Mouse (Mus musculus) hindbrain, embryonic 13.5 days (tissue): ENCODE measurements around the gene Tars. TPM values are rescaled to one million over a fixed set of nuclear protein-coding genes. Genes with fewer than 3 reads are reported as not detected.

Experiments used
- ATAC-seq: fragments of 200-750 bp; cut with Nextera tagmentation; 2 replicates; pipeline ENCODE4 v1.8.0; 2017; ENCODE audit warnings: moderate TSS enrichment; ENCODE audit not compliant: low FRiP score
- H3K27ac ChIP-seq: fragments of 300-500 bp; sonication (generic); 2 replicates; pipeline ENCODE4 v1.5.1; 2015; ENCODE audit warnings: inconsistent platforms, mild to moderate bottlenecking, moderate library complexity
- H3K27me3 ChIP-seq: fragments of 300-500 bp; sonication (generic); 2 replicates; pipeline ENCODE4 v1.6.1; 2015; ENCODE audit warnings: mild to moderate bottlenecking, inconsistent platforms
- H3K36me3 ChIP-seq: fragments of 300-500 bp; sonication (generic); 2 replicates; pipeline ENCODE4 v1.6.1; 2015; ENCODE audit warnings: mild to moderate bottlenecking, inconsistent platforms
- H3K4me1 ChIP-seq: fragments of 300-500 bp; sonication (generic); replicated peaks from 2 replicates; pipeline ENCODE4 v1.6.1; 2015; ENCODE audit warnings: inconsistent platforms
- H3K4me2 ChIP-seq: fragments of 300-500 bp; sonication (generic); 2 replicates; pipeline ENCODE4 v1.6.1; 2015; ENCODE audit warnings: inconsistent platforms, mild to moderate bottlenecking, moderate library complexity
- H3K4me3 ChIP-seq: fragments of 300-500 bp; sonication (generic); 2 replicates; pipeline ENCODE4 v1.5.1; 2015; ENCODE audit warnings: mild to moderate bottlenecking, inconsistent platforms
- H3K9ac ChIP-seq: fragments of 300-500 bp; sonication (generic); 2 replicates; pipeline ENCODE4 v1.6.1; 2015; ENCODE audit warnings: mild to moderate bottlenecking, inconsistent platforms
- H3K9me3 ChIP-seq: fragments of 300-500 bp; sonication (generic); 2 replicates; pipeline ENCODE4 v1.6.1; 2016; ENCODE audit warnings: inconsistent platforms
- WGBS: fragments of 180-500 bp; shearing (Covaris S2); methylation state at CpG from one replicate; pipeline ENCODE4 v1.1.7; 2015; 5-methylcytosine and 5-hydroxymethylcytosine counted together
- polyA plus RNA-seq: library from polyadenylated mRNA; unstranded; fragments of >200 nt; fragmentation: Nextera tagmentation; extraction: Ambion mirVana; gene quantifications from 2 replicates; pipeline ENCODE4 v1.2.1, GENCODE M21; 2015

Gene Tars
- 53.1 and 57.4 TPM in 2 replicates for polyA plus RNA-seq

- Histone ChIP-seq H3K4me2 (peak within 1 kb of the TSS; percentile 85), H3K9me3 (no peaks in the 10 kb centered on the region), H3K36me3 (peaks cover 19% of the 10 kb centered on the region), H3K27ac (peak within 1 kb of the TSS; percentile 71; the same call in 1 of the 2 replicates), H3K9ac (peak within 1 kb of the TSS; percentile 81), H3K27me3 (peaks cover 18% of the 10 kb centered on the region), H3K4me1 (peaks cover 14% of the 10 kb centered on the region), H3K4me3 (peak within 1 kb of the TSS; percentile 73)
- WGBS: under 1% methylated on average over 42 of the region's 42 CpGs
- peak; percentile 100 for ATAC-seq
Observed at GRCm38 (mm10) chr15:11399356-11400067, at the start of gene Tars. Gene Tars, minus strand, starts transcription at chr15:11399665.

GRCm38 (mm10) chr15:11437361-11437760 lies 37.9 kb upstream of the Tars start:
- Histone ChIP-seq H3K9ac (no peak overlapping the region), H3K4me1 (no peaks in the 10 kb centered on the region), H3K4me3 (no peak overlapping the region), H3K27me3 (no peaks in the 10 kb centered on the region), H3K9me3 (no peaks in the 10 kb centered on the region; the same call in 1 of the 2 replicates), H3K27ac (no peak overlapping the region), H3K36me3 (no peaks in the 10 kb centered on the region), H3K4me2 (no peak overlapping the region)
- ATAC-seq: no peak
- 93% methylated on average over 4 of the region's 4 CpGs for WGBS

GRCm38 (mm10) chr15:11436709-11437280 lies 37.3 kb upstream of the Tars start:
- Histone ChIP-seq H3K27ac (no peak overlapping the region), H3K9me3 (no peaks in the 10 kb centered on the region; the same call in none of the 2 replicates), H3K4me1 (no peaks in the 10 kb centered on the region), H3K9ac (no peak overlapping the region), H3K4me2 (no peak overlapping the region), H3K27me3 (no peaks in the 10 kb centered on the region), H3K4me3 (no peak overlapping the region), H3K36me3 (no peaks in the 10 kb centered on the region)
- WGBS: 96% methylated on average over 15 of the region's 15 CpGs
- no peak for ATAC-seq

GRCm38 (mm10) chr15:11426899-11427298 lies 27.4 kb upstream of the Tars start:
- H3K9me3 ChIP-seq: no peaks in the 10 kb centered on the region; the same call in 1 of the 2 replicates
- no peaks in the 10 kb centered on the region for H3K4me1 ChIP-seq
- WGBS: 78% methylated on average over 2 of the region's 2 CpGs
- H3K27ac ChIP-seq: no peak overlapping the region
- H3K9ac ChIP-seq: no peak overlapping the region
- H3K4me2 ChIP-seq: no peak overlapping the region
- H3K4me3 ChIP-seq: no peak overlapping the region
- H3K27me3 ChIP-seq: no peaks in the 10 kb centered on the region
- no peaks in the 10 kb centered on the region for H3K36me3 ChIP-seq
- no peak for ATAC-seq

- 86% methylated on average over 1 of the region's 1 CpGs for WGBS
- H3K9ac ChIP-seq: no peak overlapping the region
- no peak overlapping the region for H3K4me3 ChIP-seq
- no peaks in the 10 kb centered on the region for H3K36me3 ChIP-seq
- H3K4me2 ChIP-seq: no peak overlapping the region
- H3K4me1 ChIP-seq: no peaks in the 10 kb centered on the region
- no peak for ATAC-seq
- no peaks in the 10 kb centered on the region for H3K27me3 ChIP-seq
- no peaks in the 10 kb centered on the region for H3K9me3 ChIP-seq
- H3K27ac ChIP-seq: no peak overlapping the region
Observed at GRCm38 (mm10) chr15:11413484-11413883, 14.0 kb upstream of the Tars start.

- ATAC-seq: no peak
- no peak overlapping the region for H3K4me3 ChIP-seq
Observed at GRCm38 (mm10) chr15:11412542-11412941, 13.1 kb upstream of the Tars start.

DNA sequence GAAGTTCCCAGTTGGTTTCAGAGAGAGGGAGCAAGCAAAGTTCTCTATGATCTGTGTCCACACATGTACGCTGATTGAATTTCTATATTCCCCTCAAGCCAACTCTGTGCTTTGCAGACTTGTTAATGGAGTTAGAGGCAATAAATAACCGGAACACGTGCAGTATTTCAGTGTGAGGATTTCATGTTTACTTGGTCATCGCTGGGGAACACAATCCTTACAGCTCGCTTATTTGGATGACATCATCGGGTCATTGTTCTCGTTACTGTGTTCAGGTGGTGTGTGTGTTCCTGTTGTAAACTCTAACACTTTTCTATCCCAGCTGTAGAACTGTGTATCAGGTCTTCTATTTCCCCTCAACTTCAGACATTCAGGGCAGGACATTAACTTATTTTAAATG lies 12.4 kb upstream of the Tars start:
- no peak overlapping the region for H3K27ac ChIP-seq
- no peaks in the 10 kb centered on the region for H3K27me3 ChIP-seq
- H3K4me2 ChIP-seq: no peak overlapping the region
- no peak overlapping the region for H3K9ac ChIP-seq
- no peaks in the 10 kb centered on the region for H3K4me1 ChIP-seq
- no peaks in the 10 kb centered on the region for H3K9me3 ChIP-seq
- H3K36me3 ChIP-seq: no peaks in the 10 kb centered on the region
- no peak overlapping the region for H3K4me3 ChIP-seq
- WGBS: 88% methylated on average over 7 of the region's 7 CpGs
- no peak for ATAC-seq

More at GRCm38 (mm10) chr15:11412542-11412941, 13.1 kb upstream of the Tars start:
- Histone ChIP-seq H3K9me3 (no peaks in the 10 kb centered on the region), H3K4me2 (no peak overlapping the region), H3K4me1 (no peaks in the 10 kb centered on the region), H3K27ac (no peak overlapping the region), H3K9ac (no peak overlapping the region), H3K36me3 (no peaks in the 10 kb centered on the region), H3K27me3 (no peaks in the 10 kb centered on the region)
- WGBS: 82% methylated on average over 2 of the region's 2 CpGs

DNA sequence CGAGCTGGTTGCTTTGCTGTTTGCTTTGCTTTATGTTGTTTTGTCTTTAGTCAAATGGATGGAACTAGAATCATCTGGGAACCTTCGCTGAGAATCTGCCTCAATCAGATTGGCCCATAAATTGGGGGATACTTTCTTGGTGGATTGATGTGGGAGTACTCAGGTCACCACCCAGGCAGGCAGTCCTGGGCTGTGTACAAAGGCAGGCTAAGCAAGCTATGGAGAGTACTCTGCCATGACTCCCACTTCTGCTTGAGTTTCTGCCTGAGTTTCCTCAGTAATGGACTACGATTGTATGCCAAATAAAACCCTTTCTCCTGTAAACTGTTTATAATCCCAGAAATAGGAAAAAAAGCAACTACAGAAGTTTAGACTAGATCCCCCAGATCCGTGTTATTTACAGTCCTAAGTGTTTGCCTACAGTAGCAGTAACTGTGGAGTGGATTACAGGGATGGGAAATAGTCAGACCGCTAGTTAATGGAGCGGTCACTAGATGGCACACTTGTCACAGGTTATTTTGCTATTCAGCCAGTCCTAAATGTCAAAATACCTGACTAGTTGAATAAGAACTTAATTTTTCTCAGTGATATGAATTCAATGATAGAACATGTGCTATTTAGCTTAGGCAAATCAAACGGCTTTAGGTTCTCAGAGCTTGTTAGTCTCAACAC lies 8.8 kb upstream of the Tars start:
- no peaks in the 10 kb centered on the region for H3K4me1 ChIP-seq
- no peak overlapping the region for H3K9ac ChIP-seq
- no peak overlapping the region for H3K4me2 ChIP-seq
- no peaks in the 10 kb centered on the region for H3K9me3 ChIP-seq
- peaks cover 14% of the 10 kb centered on the region for H3K27me3 ChIP-seq
- WGBS: 40% methylated on average over 7 of the region's 7 CpGs
- ATAC-seq: peak; percentile 69
- H3K36me3 ChIP-seq: no peaks in the 10 kb centered on the region
- no peak overlapping the region for H3K4me3 ChIP-seq
- H3K27ac ChIP-seq: no peak overlapping the region

GRCm38 (mm10) chr15:11407381-11407780 lies 7.9 kb upstream of the Tars start:
- H3K36me3 ChIP-seq: no peaks in the 10 kb centered on the region
- no peak overlapping the region for H3K27ac ChIP-seq
- no peak overlapping the region for H3K9ac ChIP-seq
- H3K4me1 ChIP-seq: no peaks in the 10 kb centered on the region
- peaks cover 20% of the 10 kb centered on the region for H3K27me3 ChIP-seq
- no peak overlapping the region for H3K4me3 ChIP-seq
- no peak overlapping the region for H3K4me2 ChIP-seq
- WGBS: 17% methylated on average over 8 of the region's 8 CpGs
- peak; percentile 40; the same call in 1 of the 2 replicates for ATAC-seq
- H3K9me3 ChIP-seq: no peaks in the 10 kb centered on the region

DNA sequence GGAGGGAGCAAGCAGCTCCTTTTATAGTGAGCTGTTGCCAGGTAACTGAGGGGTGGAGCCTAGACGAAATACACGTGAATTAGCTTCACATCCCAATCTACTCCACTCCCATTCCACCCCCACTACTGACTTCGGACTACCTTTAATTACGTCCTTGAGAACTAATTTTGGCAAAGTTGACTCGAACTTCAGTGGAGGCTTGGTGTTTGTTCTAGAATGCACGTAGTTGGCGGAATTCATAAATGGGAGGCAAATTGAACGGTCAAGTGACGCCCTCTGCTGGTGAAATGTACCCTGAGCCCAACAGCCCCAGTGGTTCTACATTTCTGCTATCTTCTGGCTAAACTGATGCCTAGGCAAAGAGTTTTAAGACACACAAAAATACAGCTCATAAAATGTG lies 7.3 kb upstream of the Tars start:
- Histone ChIP-seq H3K27ac (no peak overlapping the region), H3K36me3 (no peaks in the 10 kb centered on the region), H3K9me3 (no peaks in the 10 kb centered on the region), H3K4me3 (no peak overlapping the region), H3K27me3 (peaks cover 23% of the 10 kb centered on the region), H3K9ac (no peak overlapping the region), H3K4me1 (no peaks in the 10 kb centered on the region), H3K4me2 (no peak overlapping the region)
- ATAC-seq: 0 out of 2 replicates have a peak, but pooled peaks have one; percentile 36
- WGBS: 26% methylated on average over 9 of the region's 9 CpGs

DNA sequence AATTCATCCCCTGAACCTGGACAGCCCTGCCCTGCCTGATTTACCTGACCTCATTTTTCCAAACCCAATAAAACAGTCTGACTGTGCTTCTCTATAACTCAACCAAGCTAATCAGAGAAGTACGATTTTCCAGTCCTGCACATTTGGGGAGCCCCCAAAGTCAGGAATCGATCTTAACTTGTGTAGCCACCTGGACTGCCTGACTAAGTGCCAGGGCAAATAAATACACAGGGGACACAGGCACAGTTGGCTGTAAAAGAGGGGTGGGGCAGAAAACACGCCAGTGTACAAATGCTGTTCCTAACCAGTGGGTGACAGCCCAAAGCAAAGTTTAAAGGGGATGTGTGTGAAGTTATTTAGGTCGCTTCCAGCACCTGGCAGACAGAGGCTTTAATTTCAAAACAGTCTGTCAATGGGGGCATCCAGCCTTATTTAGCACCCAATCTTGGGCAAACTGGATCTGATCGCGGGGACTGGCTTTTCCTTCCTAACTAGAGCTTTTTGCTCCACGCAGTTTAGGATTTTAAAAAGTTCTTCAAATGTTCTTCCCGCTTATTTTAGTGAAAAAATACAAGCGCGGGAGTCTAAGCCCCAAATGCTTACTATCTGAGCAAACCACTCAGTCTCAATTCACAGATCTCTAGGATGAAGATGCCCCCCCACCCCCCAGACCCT lies 652 bp downstream of the Tars start:
- H3K36me3 ChIP-seq: peaks cover 25% of the 10 kb centered on the region
- H3K4me2 ChIP-seq: peak overlapping the region; percentile 85
- H3K9ac ChIP-seq: peak overlapping the region; percentile 81
- H3K27me3 ChIP-seq: peaks cover 12% of the 10 kb centered on the region
- no peak overlapping the region for H3K27ac ChIP-seq
- H3K9me3 ChIP-seq: no peaks in the 10 kb centered on the region
- peak overlapping the region; percentile 73 for H3K4me3 ChIP-seq
- peaks cover 14% of the 10 kb centered on the region for H3K4me1 ChIP-seq
- WGBS: 9% methylated on average over 10 of the region's 10 CpGs
- ATAC-seq: no peak

DNA sequence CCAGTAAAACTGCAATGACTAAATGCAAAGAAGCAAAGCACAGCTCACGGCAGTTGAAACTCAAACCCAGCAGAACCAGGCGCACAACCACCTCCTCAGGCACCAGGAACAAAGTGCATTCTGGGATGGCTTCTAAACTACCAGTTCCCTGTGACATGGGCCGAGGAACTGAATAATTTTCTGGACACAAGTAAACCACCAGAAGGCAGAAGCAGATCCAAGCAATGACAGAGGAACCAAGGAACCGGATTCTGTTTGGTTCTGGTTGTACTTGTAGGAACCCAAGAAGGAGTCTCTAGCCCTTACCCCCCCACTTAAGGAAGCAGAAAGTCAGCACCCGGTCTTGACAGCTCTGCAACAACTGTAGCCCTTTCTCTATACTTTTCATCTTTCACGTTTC lies 3.0 kb downstream of the Tars start:
- ATAC-seq: no peak
- H3K4me1 ChIP-seq: peaks cover 14% of the 10 kb centered on the region
- H3K36me3 ChIP-seq: peaks cover 49% of the 10 kb centered on the region
- no peaks in the 10 kb centered on the region for H3K27me3 ChIP-seq
- H3K9me3 ChIP-seq: no peaks in the 10 kb centered on the region
- H3K4me3 ChIP-seq: no peak overlapping the region
- H3K4me2 ChIP-seq: no peak overlapping the region
- H3K27ac ChIP-seq: no peak overlapping the region
- 93% methylated on average over 6 of the region's 6 CpGs for WGBS
- no peak overlapping the region for H3K9ac ChIP-seq
